Mouse (Mus musculus): Measurements from ENCODE around the gene Heyl.

- TF ChIP-seq FLI1 (IDR thresholded peaks at IDR 0.05; ENCODE audit: low read length) (no peak), GATA1 (IDR thresholded peaks at IDR 0.05; ENCODE audit: borderline replicate concordance, low read length) (no peak)
Observed at GRCm38 (mm10) chr4:123260071-123260746, 26.9 kb downstream of the Heyl start.

Measured in megakaryocyte, embryonic 14.5 days (primary cell).